Mouse (Mus musculus): ENCODE results near the gene Msh3.
"Not testable (repeated sequence)": the region's sequence is repeated elsewhere in the genome, so short reads cannot be mapped to it uniquely, and the experiment has no call there.

Msh3 gene

DNA sequence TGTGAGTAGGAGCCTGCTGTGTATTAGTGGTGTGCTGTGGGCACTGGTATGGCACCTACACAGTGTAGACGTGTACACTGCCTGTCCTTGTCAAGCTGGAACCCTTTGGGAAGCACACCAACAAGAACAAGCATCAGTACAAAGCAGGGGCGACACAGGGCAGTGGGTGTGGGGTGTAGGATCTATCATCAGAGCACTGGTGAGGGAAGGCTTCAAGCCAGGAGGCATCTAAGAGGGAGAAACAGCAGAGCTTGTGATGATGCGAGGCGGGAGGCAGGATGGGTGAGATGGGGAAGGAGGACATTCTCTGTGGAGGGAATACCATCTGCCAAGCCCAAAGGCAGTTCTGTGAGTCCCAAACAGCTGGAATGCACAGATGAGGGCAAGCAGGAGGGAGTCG, 107.8 kb downstream of the Msh3 start:
- DNase-seq: no peak

DNA sequence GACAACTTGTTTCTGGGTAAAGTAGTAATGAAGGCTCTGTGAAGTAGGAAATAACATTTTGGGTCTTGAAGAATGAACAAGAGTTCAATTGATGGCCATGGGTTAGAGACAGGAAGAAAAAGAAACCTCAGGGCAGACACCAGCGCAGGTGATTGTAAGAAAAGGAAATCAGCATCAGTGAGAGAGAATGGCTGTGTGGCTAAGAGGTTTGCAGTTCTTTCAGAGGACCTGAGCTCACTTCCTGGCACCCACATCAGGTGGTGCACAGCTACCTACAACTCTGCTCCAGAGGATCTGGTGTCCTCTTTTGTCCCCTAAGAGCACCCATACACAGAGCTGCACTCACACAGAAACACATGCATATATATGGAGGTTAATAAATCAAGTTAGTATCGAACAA, 110.1 kb downstream of the Msh3 start:
- no peak for DNase-seq

DNA sequence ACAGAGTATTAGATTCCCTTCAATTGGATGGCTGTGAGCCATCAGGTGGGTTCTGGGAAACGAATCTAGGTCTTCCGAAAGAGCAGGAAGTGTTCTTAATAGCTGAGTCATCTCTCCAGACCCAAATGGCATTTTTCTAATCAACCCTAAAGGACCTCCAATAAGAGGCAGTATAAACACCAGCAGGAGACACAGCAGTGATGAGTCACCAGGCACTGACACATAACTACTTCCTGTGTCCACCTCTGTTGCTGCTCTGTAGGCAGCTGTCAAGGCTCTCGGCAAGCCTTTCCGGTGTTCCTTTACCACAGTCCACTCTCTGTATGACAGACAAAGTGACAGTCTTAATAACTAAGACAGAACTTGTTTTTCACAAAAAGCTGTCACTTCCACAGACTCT, 113.4 kb downstream of the Msh3 start:
- DNase-seq: no peak

DNA sequence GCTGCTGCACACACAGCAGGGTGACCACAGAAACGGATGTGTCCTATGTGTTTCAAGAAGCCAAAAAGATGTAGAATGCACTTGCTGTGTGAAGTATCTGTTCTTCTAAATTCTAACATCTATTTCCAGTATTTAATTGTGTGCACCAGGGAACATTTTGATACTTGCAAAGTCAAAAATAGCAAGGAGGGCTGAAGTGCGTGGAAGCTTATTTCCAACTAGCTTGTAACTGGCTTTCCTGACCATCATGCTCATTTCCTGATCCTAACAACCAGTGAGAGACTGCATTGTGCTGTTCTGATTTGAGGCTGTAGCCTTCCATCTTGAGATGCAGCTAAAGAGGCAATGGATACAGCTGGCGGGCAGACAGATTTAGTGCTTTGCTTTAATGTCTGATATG, 116.9 kb downstream of the Msh3 start:
- DNase-seq: no peak

DNA sequence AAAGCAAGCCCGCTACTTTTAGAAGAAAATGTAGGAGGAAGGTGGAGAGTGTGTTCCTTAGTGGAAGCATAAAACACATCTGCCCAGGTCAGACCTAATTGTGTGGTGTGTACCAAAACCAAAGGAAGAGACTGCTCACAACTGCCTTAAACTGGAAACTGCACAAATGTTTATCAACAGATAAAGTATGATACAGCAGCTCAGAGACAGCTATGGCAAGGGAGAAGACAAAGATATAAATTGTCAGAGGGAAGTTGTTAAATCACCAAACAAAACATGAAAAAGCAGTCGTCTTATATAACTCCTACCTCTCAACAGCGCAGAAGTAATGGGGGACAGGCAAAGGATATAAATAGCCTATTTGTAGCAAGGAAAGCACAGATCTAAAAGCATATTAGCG, 117.8 kb downstream of the Msh3 start:
- no peak for DNase-seq

DNA sequence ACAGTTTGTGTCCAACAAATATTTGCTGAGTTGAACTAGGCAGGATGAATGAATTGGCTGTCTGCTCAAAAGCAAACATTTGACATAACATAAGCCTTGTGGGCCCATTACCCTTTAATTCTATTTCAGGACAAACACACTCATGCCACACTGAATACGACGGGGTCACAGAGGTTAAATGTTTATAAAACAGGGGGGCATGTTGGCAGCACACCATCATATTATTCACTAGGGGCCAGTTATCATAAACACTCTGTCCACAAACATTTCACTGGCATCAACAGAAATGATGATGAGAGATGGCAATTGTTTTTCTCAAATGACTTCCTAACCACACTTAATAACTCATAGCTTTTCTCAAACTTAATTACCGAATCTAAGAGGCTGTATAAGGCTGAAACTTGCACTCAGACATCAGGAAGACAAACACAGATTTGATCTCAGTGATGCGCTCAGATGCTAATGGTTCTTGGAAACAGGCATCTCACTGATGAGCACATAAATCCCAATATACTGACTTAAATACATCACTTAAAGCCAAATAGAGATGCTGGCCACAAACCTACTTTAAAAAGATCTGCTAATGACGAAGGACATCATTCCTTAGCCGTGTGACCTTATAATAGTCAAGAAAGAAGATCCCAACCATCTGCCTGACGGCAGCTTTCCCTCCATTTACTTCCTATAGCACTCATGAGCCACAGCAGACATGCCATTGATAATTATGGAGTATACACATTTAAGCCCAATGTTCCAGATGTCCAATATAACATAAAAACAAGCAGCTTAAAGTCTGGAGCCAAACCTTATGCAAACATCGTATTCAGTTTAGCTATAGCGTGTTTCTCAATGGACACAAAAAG, 122.5 kb downstream of the Msh3 start:
- no peak for DNase-seq

DNA sequence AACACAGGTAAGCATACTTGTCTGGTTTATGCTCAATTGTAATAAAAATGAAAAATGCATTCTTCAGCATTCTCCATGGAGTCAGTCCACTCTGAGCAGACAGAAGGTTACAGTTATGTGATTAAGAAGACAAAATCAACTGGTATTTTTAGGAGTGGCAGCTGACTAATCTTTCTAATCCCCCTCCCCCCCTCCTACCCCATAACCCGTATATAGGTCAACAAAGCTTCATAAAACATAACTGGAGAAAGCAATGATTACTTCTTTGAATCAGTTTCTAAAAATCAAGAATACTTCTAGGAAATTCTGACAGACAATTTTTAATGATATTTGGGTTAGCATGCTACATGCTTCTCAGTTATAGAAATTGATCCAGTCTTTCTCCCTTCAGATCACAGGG, 126.8 kb downstream of the Msh3 start:
- DNase-seq: no peak

DNA sequence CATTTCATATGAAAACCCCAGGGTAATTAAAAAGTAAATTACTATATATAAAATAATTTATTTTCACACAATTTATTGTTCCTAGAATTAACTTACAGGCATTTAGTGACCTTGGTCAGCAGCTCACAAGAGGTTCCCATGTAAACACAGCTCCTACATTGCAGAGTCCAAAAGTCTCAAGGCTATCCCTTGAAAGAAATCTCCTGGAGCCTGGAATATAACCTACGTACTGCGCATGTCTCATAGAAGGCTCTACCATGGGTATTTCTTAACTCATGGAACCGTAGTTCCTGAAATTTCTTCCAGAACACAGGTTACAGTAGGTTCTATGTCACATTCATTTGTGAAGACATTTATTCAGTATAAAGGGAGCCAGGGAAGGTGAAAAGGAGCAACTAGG, 131.2 kb downstream of the Msh3 start:
- no peak for DNase-seq

DNA sequence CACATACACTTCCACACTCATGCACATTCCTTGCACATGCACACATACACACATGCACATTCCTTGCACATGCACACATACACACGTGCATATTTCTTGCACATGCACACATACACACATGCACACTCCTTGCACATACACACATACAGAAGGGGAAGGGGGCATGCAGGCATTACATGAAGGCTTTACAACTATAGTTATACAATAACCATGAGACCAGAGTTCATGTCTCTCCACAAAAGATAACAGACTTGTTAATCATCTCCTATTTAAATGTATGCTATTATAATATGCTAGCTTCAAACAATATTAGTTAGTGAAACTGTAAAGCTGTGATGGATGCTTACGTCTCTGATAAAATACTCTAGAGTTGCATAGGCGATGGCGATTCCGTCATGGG, 132.0 kb downstream of the Msh3 start:
- no peak for DNase-seq

DNA sequence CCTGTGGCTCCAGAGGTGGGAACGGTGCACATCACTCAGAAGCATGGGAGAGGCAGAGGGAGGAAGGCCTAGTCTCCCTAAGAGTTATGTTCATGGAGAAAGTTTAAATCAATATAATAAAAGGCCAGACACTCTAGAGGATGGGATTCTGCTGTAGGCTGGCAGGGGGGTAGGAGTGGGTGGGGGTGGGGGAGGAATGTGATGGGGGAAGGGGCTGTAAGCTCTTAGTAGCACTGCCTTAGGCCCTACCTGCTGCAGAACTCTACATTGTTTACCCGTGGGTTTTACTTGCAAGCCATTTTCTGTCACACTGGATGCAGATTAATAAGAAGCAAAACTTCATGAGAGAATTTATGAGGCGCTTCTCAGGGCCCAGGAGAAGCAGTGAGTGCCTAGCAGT, 135.0 kb downstream of the Msh3 start:
- no peak for DNase-seq

DNA sequence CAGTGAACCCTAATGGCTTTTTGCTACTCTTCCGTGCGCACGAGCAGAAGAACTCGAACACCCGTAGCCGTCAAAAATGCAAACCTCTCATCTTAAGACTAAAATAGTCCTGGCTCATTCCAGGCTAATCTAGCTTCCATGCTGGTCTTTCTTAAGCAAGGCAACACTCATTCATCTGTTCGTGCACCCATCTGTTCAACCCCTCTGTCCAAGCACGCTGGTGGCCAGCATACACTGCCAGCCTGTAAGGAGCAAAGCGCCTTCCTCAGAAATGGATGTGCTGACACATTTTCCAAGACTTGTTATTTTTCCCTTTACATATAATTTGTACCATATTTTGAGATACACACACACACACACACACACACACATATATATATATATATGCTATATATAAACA, 137.6 kb downstream of the Msh3 start:
- peak; percentile 18 to 23 for DNase-seq

DNA sequence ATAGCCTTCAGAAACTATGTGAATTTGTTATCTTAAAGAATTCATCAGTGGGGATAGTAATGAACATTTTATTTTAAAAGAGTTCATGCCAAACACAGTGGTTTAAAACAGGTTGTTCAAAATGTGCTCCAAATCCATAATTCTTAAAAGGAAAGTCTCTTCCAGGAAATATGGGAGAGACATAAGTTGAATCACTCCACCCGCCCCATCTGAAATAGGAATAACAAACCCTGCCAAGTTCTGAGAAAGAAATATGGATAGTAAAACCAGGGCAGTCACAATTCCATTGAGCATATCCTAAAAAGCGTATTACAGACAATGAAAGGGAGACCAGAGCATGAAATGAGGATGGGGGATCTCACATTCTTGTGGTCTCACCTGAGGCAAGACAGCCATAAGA, 157.9 kb downstream of the Msh3 start:
- DNase-seq: no peak

DNA sequence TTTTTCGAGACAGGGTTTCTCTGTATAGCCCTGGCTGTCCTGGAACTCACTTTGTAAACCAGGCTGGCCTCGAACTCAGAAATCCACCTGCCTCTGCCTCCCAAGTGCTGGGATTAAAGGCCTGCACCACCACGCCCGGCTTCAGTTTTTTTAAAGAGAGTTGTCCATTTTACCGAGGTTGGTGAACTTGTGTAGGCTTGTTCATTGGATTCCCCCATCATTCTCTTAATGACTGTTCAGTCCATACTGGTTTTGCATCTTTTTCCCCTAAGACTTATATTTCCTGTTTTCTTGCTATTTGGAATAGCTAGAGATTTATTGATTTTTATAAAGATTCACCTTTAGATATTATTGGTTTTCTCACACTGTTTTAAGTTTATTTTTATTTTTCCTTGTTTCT, 161.0 kb downstream of the Msh3 start:
- not testable (repeated sequence) for DNase-seq

DNA sequence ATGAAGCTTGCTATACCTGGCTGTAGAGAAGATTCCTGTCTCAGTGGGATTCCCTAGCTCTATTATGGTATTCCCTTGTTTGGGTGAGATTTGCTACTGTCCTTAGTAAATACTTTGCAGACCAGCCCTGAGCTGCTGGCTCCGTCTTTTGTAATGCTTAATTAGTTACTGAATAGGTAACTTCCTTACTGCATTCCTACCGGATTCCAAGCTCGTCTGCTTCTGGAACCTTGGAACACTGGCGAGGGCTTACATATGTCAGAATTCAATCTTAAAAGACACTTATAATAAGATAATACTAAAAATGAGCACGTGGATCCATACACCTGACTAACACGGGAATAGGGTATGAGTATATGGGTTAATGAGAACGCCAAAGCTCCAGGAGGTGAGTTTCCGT, 182.1 kb downstream of the Msh3 start:
- DNase-seq: not testable (repeated sequence)
